Mouse (Mus musculus) layer of hippocampus, postnatal 10 days (tissue): Measurements from ENCODE around the gene Grik3. TPM values are rescaled to one million over a fixed set of nuclear protein-coding genes. Genes with fewer than 3 reads are reported as not detected.

ENCODE experiments used
- DNase-seq, 2 experiments: peaks; one replicate each; pipeline ENCODE4 v3.0.0; 2021; ENCODE audit warnings: low spot score in 2 of 2
- total RNA-seq, 2 experiments: library from RNA; stranded (reverse); gene quantifications; 2 replicates each; pipeline ENCODE4 v1.2.3; 2021

Grik3 gene
- total RNA-seq, 2 experiments from 2014 or later, result 32.8 to 34.5 TPM

- DNase-seq, result no peak
Measured at GRCm38 (mm10) chr4:125637364-125637763, 146.9 kb downstream of the Grik3 start.

DNA sequence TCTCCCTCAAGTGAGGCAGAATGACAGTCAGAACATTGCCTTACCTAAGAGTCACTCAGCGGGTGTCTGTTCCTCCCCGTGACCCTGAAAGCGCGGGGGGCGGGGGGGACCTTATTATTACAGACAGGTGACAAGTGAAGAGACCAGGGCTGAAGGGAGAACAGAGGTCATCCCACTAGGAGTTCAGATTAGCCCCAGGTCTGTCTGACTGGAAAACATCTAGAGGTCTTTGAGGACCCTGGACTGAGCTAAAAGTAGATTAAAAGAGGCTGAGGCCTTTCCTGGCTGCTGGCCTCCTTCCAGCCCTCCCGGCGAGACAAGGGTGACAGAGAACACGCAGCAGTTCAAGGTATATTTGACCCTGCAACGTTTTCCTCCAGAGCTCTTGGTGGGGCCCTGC, 150.0 kb downstream of the Grik3 start:
- no peak for DNase-seq

- no peak for DNase-seq
Measured at GRCm38 (mm10) chr4:125640921-125641663, 150.6 kb downstream of the Grik3 start.

DNA sequence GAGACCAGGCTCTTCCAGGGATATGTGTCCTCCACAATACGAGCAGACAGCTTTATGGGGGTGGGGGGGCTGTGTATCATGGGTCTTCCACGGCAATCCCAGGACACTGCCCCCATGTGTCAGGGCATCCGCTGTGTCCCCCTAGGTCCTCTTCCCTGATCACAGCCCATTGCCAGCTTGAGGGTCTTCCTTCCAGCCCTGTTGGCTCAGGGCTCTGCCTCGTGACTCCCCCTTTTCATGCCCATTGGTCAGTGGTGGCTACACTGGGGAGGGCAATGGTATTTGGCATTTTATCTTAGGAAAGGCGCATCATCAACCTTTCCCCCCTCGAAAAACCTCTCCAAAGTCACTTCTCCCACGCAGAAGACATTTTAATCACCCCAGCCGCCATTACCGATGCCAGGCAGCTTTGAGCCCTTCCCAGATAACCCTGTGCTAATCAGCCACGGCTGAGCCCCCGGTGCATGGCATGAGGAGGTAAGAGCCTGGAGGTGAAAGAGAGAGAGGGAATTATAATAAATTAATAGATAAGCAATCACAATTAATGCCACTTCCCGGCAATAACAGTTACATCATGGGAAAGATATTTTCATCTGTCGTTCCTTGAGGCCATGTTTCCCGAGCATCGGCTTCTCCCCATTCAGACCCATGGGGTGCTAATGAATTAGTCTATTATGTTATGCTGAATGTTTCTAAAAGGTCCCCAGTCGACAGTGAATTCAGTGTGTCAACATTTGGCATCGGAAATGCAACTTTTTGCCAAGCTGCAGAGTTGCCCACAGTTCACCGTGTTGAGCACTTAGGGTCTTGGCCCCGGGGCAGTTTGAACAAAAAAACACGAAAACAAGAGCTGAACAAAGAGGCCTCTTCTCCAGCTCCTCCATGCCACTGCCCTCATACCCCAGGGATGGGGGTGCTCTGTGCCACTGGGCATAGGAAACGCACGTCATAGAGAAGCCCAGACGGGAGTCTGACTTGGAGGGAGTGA, 154.4 kb downstream of the Grik3 start:
- peak; percentile 56 to 64 for DNase-seq

DNA sequence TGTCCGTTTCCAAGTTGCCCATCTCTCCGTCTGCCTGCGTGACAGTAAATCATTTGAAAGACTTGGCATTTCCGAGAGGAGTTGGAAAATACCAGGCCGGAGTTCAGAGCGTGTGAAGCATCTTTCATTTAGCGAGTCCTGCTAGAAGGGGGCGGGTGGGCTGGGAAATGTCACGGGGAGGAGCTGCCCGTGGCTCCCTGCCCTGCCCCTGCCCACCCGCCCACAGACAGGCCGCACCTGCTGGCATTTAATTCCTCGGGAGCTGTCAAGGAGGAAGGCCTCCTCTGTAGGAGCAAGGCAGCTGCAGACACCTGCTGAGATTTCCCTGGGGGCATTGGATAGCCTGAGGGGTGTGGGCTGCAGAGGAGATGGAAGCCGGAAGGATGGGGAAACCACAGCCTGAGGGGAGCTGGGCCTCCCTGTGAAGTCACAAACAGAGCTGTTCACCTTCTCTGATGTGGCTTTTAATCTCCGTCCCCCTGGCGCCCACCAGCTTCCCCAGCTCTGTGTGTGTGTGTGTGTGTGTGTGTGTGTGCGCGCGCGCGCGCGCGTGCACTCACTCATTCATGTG, 161.3 kb downstream of the Grik3 start:
- DNase-seq, result no peak

DNA sequence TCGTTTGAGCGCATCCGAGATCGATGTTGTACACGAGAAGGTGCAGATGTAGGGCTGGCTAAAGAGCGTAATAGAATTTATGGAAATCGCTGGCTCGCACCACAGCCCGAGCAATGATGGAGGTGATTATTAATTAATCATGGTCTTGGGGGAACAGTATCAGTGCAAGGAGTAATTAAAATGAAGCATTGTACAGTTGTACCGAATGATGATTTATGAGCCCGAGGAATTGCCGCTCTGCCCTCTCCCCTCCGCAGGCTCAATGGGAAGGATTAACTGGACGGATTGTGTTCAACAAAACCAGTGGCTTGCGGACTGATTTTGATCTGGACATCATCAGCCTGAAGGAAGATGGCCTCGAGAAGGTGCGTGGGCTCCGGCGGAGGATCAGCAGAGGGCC, 165.5 kb downstream of the Grik3 start:
- DNase-seq, result no peak

- DNase-seq, result no peak
Measured at GRCm38 (mm10) chr4:125658376-125658775, 167.9 kb downstream of the Grik3 start.

DNA sequence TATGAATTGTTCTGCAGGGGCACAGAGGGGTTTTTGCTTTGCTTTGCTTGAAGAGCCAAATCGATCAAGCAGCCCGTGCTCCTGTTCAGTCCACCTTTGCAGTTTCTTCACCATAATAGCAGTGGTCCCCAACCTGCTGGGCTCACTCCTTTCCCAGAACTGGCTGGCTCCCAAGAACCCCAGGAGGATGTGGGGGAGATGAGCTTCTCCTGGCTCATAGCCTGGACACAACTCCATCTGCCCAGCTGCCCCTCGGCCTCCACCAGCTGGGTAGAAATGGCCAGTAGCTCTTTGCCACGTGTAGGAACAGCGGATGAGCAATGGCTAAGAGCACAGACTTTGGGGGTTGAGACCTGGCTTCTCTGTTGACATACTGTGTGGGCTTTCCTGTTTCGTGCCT, 171.5 kb downstream of the Grik3 start:
- no peak for DNase-seq

GRCm38 (mm10) chr4:125663262-125663661, 172.8 kb downstream of the Grik3 start:
- no peak for DNase-seq

GRCm38 (mm10) chr4:125665955-125666354, 175.5 kb downstream of the Grik3 start:
- DNase-seq, result no peak

DNA sequence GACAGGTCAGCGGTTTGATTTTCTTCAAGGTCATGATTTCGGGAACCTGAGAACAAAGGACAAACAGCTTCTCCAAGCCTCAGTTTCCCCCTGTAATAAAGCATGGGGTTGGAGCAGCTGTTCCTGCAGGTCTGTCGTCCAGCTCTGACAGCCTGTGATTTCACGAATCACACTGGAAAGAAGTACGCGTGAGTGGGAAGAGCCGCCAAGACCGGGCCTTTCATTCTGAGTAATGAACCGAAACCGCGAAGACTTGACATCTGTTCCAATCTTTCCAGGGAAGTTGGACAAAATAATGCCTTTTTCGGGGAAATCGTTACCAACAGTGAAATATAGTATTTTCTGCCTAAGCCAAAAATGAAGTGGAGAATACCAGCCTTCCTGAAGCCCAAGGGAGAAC, 191.5 kb downstream of the Grik3 start:
- DNase-seq, result no peak

DNA sequence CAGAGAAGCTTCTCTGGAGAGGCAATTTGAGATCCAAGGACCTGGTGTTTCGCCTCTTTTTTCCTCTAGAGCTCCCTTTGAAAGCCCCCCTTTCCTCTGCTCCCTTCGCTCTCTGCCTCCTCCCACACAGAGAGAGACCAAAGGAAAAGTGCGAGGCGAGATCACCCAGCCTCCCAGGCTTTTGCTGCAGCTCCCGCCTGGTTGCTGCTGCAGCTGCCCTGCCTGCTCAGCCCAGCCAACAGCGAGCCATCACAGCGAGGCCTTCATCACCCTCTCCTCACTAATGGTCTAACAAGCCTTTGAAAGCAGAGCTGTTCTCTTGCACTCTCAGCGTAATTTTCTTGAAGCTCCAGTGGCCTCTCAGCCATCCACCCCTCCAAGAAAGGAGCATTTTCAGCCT, 196.6 kb downstream of the Grik3 start:
- DNase-seq, result no peak

DNA sequence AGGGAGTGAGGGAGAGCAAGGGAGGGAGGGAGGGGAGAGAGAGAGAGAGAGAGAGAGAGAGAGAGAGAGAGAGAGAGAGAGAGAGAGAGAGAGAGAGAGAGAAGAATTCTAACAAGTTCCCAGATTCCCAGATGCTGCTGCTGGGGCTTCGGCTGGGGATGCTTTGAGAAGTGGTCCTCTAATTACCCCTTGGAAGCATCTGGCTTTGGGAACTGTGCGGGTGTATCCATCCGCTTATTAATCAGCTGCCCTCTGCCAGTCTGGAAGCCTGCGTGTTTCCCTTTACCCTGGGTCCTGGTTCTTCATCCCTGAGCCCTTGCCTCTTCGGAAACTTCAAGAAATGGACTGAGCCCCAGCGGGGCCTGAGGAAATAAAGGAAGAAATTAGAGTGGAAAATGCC, 204.9 kb downstream of the Grik3 start:
- DNase-seq, result no peak

DNA sequence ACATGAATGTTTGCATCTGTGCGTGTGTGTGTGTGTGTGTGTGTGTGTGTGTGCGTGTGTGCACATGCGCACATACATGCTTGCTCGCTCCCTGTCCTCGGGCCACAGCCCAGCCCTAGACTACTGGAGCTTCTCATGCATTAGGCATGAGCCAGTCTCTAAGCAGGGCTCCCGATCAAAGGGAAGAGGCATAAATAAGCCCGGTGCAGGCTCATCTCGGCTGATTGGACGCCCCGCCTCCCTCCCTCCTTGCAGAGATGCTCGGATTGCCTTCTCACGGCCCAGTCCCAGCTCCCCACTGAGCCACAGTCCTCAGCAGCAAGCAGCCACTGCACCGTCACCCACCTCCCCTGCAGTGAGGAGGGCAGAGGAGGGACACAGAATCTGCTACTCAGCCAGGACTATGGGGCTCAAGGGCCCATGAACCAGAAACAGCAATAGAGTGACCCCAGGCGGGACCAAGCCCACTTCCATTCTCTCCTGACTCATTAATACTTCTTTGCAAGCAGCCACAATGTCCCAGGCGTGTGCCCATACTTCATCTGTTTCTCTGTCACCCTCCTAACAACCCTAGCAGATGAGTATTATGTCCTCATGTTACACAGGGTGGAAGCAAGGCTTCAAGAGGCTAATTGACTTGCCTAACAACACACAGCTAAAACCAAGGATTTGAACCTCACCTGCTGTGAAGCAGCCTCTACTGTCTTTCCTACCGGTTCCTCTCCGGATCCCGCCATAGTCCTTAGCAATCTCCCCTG, 205.9 kb downstream of the Grik3 start:
- no peak for DNase-seq

- DNase-seq, result no peak
Measured at GRCm38 (mm10) chr4:125697626-125698025, 207.1 kb downstream of the Grik3 start.

DNA sequence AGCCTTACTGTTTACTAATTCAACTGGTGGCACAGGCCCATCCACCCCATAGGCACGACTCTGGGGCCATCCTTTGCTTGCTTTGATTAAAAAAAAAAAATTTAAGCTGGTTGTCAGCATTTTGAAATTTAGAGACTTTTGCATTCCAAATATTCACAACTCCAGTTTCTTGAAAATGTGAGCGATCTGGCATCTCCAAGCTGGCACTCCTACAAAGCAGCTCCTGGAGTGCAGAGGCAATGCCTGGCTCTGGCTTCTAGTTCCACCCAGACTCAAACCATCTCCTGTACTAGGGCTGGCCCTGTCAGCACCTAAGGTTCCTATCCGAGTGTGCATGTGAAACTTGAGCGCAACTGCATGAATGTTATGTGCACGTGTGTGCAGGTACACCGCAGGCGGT, 208.6 kb downstream of the Grik3 start:
- no peak for DNase-seq

DNA sequence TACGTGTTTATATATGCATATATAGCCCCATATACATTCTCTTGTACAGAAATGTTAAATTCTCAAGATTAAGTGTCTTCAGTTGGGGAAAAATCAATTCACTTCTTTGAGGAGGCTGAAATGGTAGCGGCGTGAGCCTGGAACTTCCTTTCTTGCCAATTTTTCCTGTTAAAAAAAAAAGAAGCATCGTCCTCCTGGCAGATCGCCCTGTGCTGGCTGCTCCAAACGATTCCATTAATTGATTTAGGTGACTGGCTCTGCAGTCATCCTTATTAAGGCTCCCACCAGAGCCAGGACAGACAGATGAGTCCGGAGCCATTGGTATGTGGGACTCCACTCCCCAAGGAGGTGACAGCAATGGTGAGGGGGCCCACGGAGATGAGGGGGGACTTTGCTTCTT, 209.8 kb downstream of the Grik3 start:
- peak; percentile 36 to 53 for DNase-seq

DNA sequence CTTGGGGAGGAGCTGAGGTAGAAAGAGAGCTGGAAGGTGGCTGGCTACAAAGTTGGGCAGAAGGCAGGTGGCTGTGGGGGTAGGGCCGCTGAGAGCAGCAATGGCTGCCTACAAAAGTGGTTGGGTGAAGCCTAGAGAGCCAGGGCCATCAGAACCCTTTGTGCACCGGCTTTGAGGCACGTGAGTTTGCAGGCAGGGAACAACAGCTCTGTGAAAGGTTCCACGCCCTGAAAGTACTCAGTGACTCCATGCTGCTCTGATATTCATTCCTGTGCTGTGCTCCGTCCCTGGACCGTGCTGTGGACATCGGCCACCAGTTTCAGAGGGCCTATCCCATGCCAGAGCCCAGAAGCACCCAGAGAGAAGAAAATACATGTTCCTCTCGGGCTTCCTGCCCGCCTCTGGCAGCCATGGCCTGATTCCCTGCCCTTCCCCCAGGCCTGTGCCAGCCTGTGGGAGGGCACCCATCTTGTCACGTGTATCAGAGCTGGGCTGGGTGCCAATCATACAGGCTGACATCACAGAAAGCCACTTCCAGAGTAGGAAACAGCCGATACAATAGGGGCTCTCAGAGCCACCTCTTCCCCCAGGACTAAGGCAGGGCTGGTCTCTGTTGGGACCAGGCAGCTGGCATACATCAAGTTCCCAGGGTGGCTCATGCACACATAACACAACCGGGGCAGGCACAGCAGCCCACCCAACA, 212.3 kb downstream of the Grik3 start:
- DNase-seq, result peak; percentile 94 to 95

GRCm38 (mm10) chr4:125703310-125703690, 212.8 kb downstream of the Grik3 start:
- DNase-seq, result peak; percentile 60 to 65

GRCm38 (mm10) chr4:125705746-125706145, 215.2 kb downstream of the Grik3 start:
- DNase-seq, result peak; percentile 27 to 41

DNA sequence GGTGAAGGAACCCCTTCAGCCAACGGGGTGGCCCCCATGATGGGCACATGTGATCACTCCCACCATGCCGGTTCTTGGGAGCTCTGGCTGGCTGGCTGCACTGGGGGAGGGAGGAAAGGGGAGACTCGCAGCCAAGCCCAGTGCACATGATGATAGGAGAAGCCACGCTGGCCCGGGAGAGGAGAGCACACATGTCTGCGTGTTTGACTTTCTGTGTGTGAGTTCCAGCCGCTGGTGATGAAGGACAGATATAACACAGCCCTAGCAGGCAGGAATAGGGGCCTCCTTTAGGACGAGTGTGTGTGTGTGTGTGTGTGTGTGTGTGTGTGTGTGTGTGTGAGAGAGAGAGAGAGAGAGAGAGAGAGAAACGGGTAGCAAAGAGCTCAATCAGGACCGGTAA, 219.2 kb downstream of the Grik3 start:
- DNase-seq, result no peak
